Mouse (Mus musculus): ENCODE measurements around the gene Prkg2.

The Prkg2 gene

GRCm38 (mm10) chr5:98897946-98898345 is 139.2 kb downstream of the Prkg2 start:
- DNase-seq, result no peak

GRCm38 (mm10) chr5:98894281-98894680 is 142.9 kb downstream of the Prkg2 start:
- no peak for DNase-seq

GRCm38 (mm10) chr5:98890544-98891050 is 146.6 kb downstream of the Prkg2 start:
- DNase-seq, result no peak

GRCm38 (mm10) chr5:98882096-98882495 is 155.1 kb downstream of the Prkg2 start:
- no peak for DNase-seq

Measured in lung, postnatal 14 days (tissue).